Mouse (Mus musculus): ENCODE data around the gene Musk. TPM values are rescaled to one million over a fixed set of nuclear protein-coding genes. Genes with fewer than 3 reads are reported as not detected.

Gene Musk
- polyA plus RNA-seq, 1 experiment from 2014 or later, result 0.75 TPM

GRCm38 (mm10) chr4:58293099-58293498, 7.3 kb downstream of the Musk start:
- H3K36me3 ChIP-seq (ENCODE audit: control insufficient read depth, insufficient read depth, low read length), result no peaks in the 10 kb centered on the region
- ATAC-seq (ENCODE audit: low FRiP score, low TSS enrichment), result no peak
- H3K27me3 ChIP-seq (ENCODE audit: control insufficient read depth, insufficient read depth, low read length), result no peaks in the 10 kb centered on the region
- H3K9me3 ChIP-seq (ENCODE audit: control insufficient read depth, low read length), result no peaks in the 10 kb centered on the region
- no peak overlapping the region for H3K4me3 ChIP-seq (ENCODE audit: low read depth, low read length)
- H3K27ac ChIP-seq (replicated peaks), result no peak overlapping the region
- no peak overlapping the region for H3K9ac ChIP-seq (ENCODE audit: low read length)
- 79% methylated on average over 3 of the region's 3 CpGs for WGBS
- TF ChIP-seq CTCF (IDR thresholded peaks at IDR 0.05; ENCODE audit: low read depth) (no peak), EP300 (optimal IDR thresholded peaks at IDR 0.05) (no peak)
- DNase-seq (ENCODE audit: low spot score), result no peak
- no peaks in the 10 kb centered on the region for H3K4me1 ChIP-seq (replicated peaks; ENCODE audit: control insufficient read depth, insufficient read depth)
- no peak overlapping the region for H3K4me2 ChIP-seq (replicated peaks; ENCODE audit: low read depth)

- no peak overlapping the region for H3K9ac ChIP-seq (ENCODE audit: low read length)
- 68% methylated on average over 5 of the region's 5 CpGs for WGBS
- H3K27me3 ChIP-seq (ENCODE audit: control insufficient read depth, insufficient read depth, low read length), result no peaks in the 10 kb centered on the region
- H3K4me3 ChIP-seq (ENCODE audit: low read depth, low read length), result no peak overlapping the region
- no peaks in the 10 kb centered on the region for H3K9me3 ChIP-seq (ENCODE audit: control insufficient read depth, low read length)
- ATAC-seq (ENCODE audit: low FRiP score, low TSS enrichment) (no peak), DNase-seq (ENCODE audit: low spot score) (no peak)
- no peaks in the 10 kb centered on the region for H3K36me3 ChIP-seq (ENCODE audit: control insufficient read depth, insufficient read depth, low read length)
- no peaks in the 10 kb centered on the region for H3K4me1 ChIP-seq (replicated peaks; ENCODE audit: control insufficient read depth, insufficient read depth)
- H3K27ac ChIP-seq (replicated peaks), result no peak overlapping the region
- no peak overlapping the region for H3K4me2 ChIP-seq (replicated peaks; ENCODE audit: low read depth)
- no peak for TF ChIP-seq CTCF (IDR thresholded peaks at IDR 0.05; ENCODE audit: low read depth)
- TF ChIP-seq EP300 (optimal IDR thresholded peaks at IDR 0.05), result no peak
Measured at GRCm38 (mm10) chr4:58303862-58304261, 18.1 kb downstream of the Musk start.

- TF ChIP-seq CTCF (IDR thresholded peaks at IDR 0.05; ENCODE audit: low read depth) (no peak), EP300 (optimal IDR thresholded peaks at IDR 0.05) (no peak)
- Histone ChIP-seq H3K4me2 (replicated peaks; ENCODE audit: low read depth) (no peak overlapping the region), H3K27me3 (ENCODE audit: control insufficient read depth, insufficient read depth, low read length) (no peaks in the 10 kb centered on the region), H3K9ac (ENCODE audit: low read length) (no peak overlapping the region), H3K4me1 (replicated peaks; ENCODE audit: control insufficient read depth, insufficient read depth) (no peaks in the 10 kb centered on the region), H3K4me3 (ENCODE audit: low read depth, low read length) (no peak overlapping the region), H3K9me3 (ENCODE audit: control insufficient read depth, low read length) (no peaks in the 10 kb centered on the region), H3K27ac (replicated peaks) (no peak overlapping the region), H3K36me3 (ENCODE audit: control insufficient read depth, insufficient read depth, low read length) (no peaks in the 10 kb centered on the region)
- whole genome bisulfite sequencing, result 26% methylated on average over 7 of the region's 7 CpGs
- ATAC-seq (ENCODE audit: low FRiP score, low TSS enrichment) (no peak), DNase-seq (ENCODE audit: low spot score) (no peak)
Measured at GRCm38 (mm10) chr4:58304564-58304963, 18.8 kb downstream of the Musk start.

GRCm38 (mm10) chr4:58307421-58307820, 21.7 kb downstream of the Musk start:
- 36% methylated on average over 2 of the region's 2 CpGs for WGBS
- DNase-seq (ENCODE audit: low spot score) (no peak), ATAC-seq (ENCODE audit: low FRiP score, low TSS enrichment) (no peak)
- H3K9ac ChIP-seq (ENCODE audit: low read length), result no peak overlapping the region
- no peaks in the 10 kb centered on the region for H3K36me3 ChIP-seq (ENCODE audit: control insufficient read depth, insufficient read depth, low read length)
- TF ChIP-seq CTCF (IDR thresholded peaks at IDR 0.05; ENCODE audit: low read depth) (no peak), EP300 (optimal IDR thresholded peaks at IDR 0.05) (no peak)
- H3K27me3 ChIP-seq (ENCODE audit: control insufficient read depth, insufficient read depth, low read length), result no peaks in the 10 kb centered on the region
- no peaks in the 10 kb centered on the region for H3K9me3 ChIP-seq (ENCODE audit: control insufficient read depth, low read length)
- no peak overlapping the region for H3K27ac ChIP-seq (replicated peaks)
- H3K4me2 ChIP-seq (replicated peaks; ENCODE audit: low read depth), result no peak overlapping the region
- no peaks in the 10 kb centered on the region for H3K4me1 ChIP-seq (replicated peaks; ENCODE audit: control insufficient read depth, insufficient read depth)
- no peak overlapping the region for H3K4me3 ChIP-seq (ENCODE audit: low read depth, low read length)

- no peaks in the 10 kb centered on the region for H3K27me3 ChIP-seq (ENCODE audit: control insufficient read depth, insufficient read depth, low read length)
- DNase-seq (ENCODE audit: low spot score) (no peak), ATAC-seq (ENCODE audit: low FRiP score, low TSS enrichment) (no peak)
- H3K4me2 ChIP-seq (replicated peaks; ENCODE audit: low read depth), result no peak overlapping the region
- no peaks in the 10 kb centered on the region for H3K9me3 ChIP-seq (ENCODE audit: control insufficient read depth, low read length)
- no peak overlapping the region for H3K9ac ChIP-seq (ENCODE audit: low read length)
- H3K4me3 ChIP-seq (ENCODE audit: low read depth, low read length), result no peak overlapping the region
- TF ChIP-seq EP300 (optimal IDR thresholded peaks at IDR 0.05), result no peak
- TF ChIP-seq CTCF (IDR thresholded peaks at IDR 0.05; ENCODE audit: low read depth), result no peak
- H3K4me1 ChIP-seq (replicated peaks; ENCODE audit: control insufficient read depth, insufficient read depth), result no peaks in the 10 kb centered on the region
- no peak overlapping the region for H3K27ac ChIP-seq (replicated peaks)
- no peaks in the 10 kb centered on the region for H3K36me3 ChIP-seq (ENCODE audit: control insufficient read depth, insufficient read depth, low read length)
- 46% methylated on average over 1 of the region's 1 CpGs for WGBS
Measured at GRCm38 (mm10) chr4:58313344-58313743, 27.6 kb downstream of the Musk start.

- Histone ChIP-seq H3K27me3 (ENCODE audit: control insufficient read depth, insufficient read depth, low read length) (no peaks in the 10 kb centered on the region), H3K36me3 (ENCODE audit: control insufficient read depth, insufficient read depth, low read length) (no peaks in the 10 kb centered on the region), H3K4me3 (ENCODE audit: low read depth, low read length) (no peak overlapping the region), H3K9me3 (ENCODE audit: control insufficient read depth, low read length) (no peaks in the 10 kb centered on the region), H3K27ac (replicated peaks) (no peak overlapping the region), H3K9ac (ENCODE audit: low read length) (no peak overlapping the region), H3K4me1 (replicated peaks; ENCODE audit: control insufficient read depth, insufficient read depth) (no peaks in the 10 kb centered on the region), H3K4me2 (replicated peaks; ENCODE audit: low read depth) (no peak overlapping the region)
- DNase-seq (ENCODE audit: low spot score) (no peak), ATAC-seq (ENCODE audit: low FRiP score, low TSS enrichment) (no peak)
- TF ChIP-seq CTCF (IDR thresholded peaks at IDR 0.05; ENCODE audit: low read depth), result no peak
- TF ChIP-seq EP300 (optimal IDR thresholded peaks at IDR 0.05), result no peak
- WGBS, result 14% methylated on average over 4 of the region's 4 CpGs
Measured at GRCm38 (mm10) chr4:58314942-58315508, 29.3 kb downstream of the Musk start.
